Mouse (Mus musculus) CH12.LX (cell line): ENCODE data around the gene Ric8b.

ENCODE experiments used
- CTCF ChIP-seq, 2 experiments: IDR thresholded peaks in 1 of 2; conservative IDR thresholded peaks in 1 of 2; 2 replicates each; pipeline ENCODE4 v1.5.1; 2011 to 2012; ENCODE audit warnings: low read depth in 2 of 2, low read length in 2 of 2, improper control_type of control experiment in 1 of 2, inconsistent platforms in 1 of 2, mild to moderate bottlenecking in 1 of 2, moderate library complexity in 1 of 2
- EP300 ChIP-seq: IDR thresholded peaks from 2 replicates; pipeline ENCODE4 v1.6.1; 2011; ENCODE audit warnings: low read length, improper control_type of control experiment
- MAFK ChIP-seq: IDR thresholded peaks from 2 replicates; pipeline ENCODE4 v1.6.1; 2011; ENCODE audit warnings: low read length, improper control_type of control experiment; ENCODE audit not compliant: insufficient replicate concordance
- MAZ ChIP-seq: IDR thresholded peaks from 2 replicates; pipeline ENCODE4 v1.6.1; 2012; ENCODE audit warnings: low read depth, mild to moderate bottlenecking, inconsistent platforms, low read length, improper control_type of control experiment, moderate library complexity
- MXI1 ChIP-seq: IDR thresholded peaks from 2 replicates; pipeline ENCODE4 v1.6.1; 2011; ENCODE audit warnings: mild to moderate bottlenecking, low read depth, low read length, improper control_type of control experiment
- MYC ChIP-seq: IDR thresholded peaks from 2 replicates; pipeline ENCODE4 v1.6.1; 2011; ENCODE audit warnings: low read depth, mild to moderate bottlenecking, improper control_type of control experiment, low read length
- POLR2A ChIP-seq: IDR thresholded peaks from 2 replicates; pipeline ENCODE4 v1.6.1; 2011; ENCODE audit warnings: low read depth, mild to moderate bottlenecking, improper control_type of control experiment, low read length
- TBP ChIP-seq: conservative IDR thresholded peaks from 2 replicates; pipeline ENCODE4 v1.6.1; 2011; ENCODE audit warnings: low read depth, low read length, improper control_type of control experiment
- ZC3H11A ChIP-seq: IDR thresholded peaks from 2 replicates; pipeline ENCODE4 v1.6.1; 2012; ENCODE audit warnings: low read depth, mild to moderate bottlenecking, inconsistent platforms, low read length, improper control_type of control experiment
- ZMIZ1 ChIP-seq: IDR thresholded peaks from 2 replicates; pipeline ENCODE4 v1.6.1; 2012; ENCODE audit warnings: low read depth, mild to moderate bottlenecking, inconsistent platforms, low read length, improper control_type of control experiment

DNA sequence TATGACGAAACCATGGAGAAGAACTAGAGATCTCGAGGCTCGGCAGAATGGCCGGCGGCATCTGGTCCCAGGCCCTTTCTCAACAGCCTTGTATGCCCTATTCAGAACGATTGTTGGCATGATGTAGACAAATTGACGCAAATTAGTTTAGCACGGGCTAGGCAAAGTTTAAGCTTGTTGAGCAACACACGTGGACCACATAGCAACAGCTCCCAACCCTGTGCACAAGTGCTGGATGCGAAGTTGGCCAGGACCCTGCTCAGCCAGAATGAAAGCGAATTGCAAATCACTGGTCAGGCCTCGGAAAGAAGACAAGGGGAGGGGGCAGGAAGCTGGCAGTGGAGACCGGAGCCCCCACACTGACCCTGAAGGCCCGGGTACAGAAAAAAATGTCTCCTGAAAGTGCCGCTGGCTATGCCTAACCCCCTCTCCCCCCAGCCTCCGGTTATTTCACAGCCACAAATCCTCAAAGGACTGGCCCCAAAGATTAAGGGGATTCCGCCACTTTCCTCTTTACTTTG is 126.8 kb downstream of the Ric8b start:
- TF ChIP-seq ZMIZ1 (no peak), MAZ (no peak), CTCF (conservative IDR thresholded peaks at IDR 0.05 in 1 of 2, IDR thresholded peaks at IDR 0.05 in 1 of 2; ENCODE audit: low read depth in 2 of 2, low read length in 2 of 2) (no peak), TBP (no peak), POLR2A (no peak), EP300 (no peak), MYC (no peak), MXI1 (no peak), MAFK (no peak), ZC3H11A (no peak)
